Mouse (Mus musculus): ENCODE measurements around the gene Fcamr. TPM values are rescaled to one million over a fixed set of nuclear protein-coding genes. Genes with fewer than 3 reads are reported as not detected.

The Fcamr gene
- polyA plus RNA-seq, 1 experiment from 2014 or later, result 0.18 TPM

- ATAC-seq, result no peak
- H3K9me3 ChIP-seq, result no peaks in the 10 kb centered on the region
Observed at GRCm38 (mm10) chr1:130779867-130780266, 20.8 kb upstream of the Fcamr start.

GRCm38 (mm10) chr1:130784054-130784453 is 16.6 kb upstream of the Fcamr start:
- Histone ChIP-seq H3K4me3 (replicated peaks) (no peak overlapping the region), H3K9ac (no peak overlapping the region), H3K27ac (no peak overlapping the region), H3K9me3 (no peaks in the 10 kb centered on the region), H3K4me1 (replicated peaks) (no peaks in the 10 kb centered on the region), H3K27me3 (replicated peaks) (no peaks in the 10 kb centered on the region), H3K4me2 (replicated peaks) (no peak overlapping the region), H3K36me3 (no peaks in the 10 kb centered on the region)
- WGBS, result 13% methylated on average over 4 of the region's 4 CpGs
- ATAC-seq, result 0 out of 2 replicates have a peak, but pooled peaks have one; percentile 44

More at GRCm38 (mm10) chr1:130779867-130780266, 20.8 kb upstream of the Fcamr start:
- WGBS, result 83% methylated on average over 3 of the region's 3 CpGs
- H3K4me1 ChIP-seq (replicated peaks), result no peaks in the 10 kb centered on the region
- no peaks in the 10 kb centered on the region for H3K27me3 ChIP-seq (replicated peaks)
- no peaks in the 10 kb centered on the region for H3K36me3 ChIP-seq
- H3K4me2 ChIP-seq (replicated peaks), result no peak overlapping the region
- H3K27ac ChIP-seq, result no peak overlapping the region
- no peak overlapping the region for H3K9ac ChIP-seq
- no peak overlapping the region for H3K4me3 ChIP-seq (replicated peaks)

GRCm38 (mm10) chr1:130787001-130787400 is 13.7 kb upstream of the Fcamr start:
- no peaks in the 10 kb centered on the region for H3K27me3 ChIP-seq (replicated peaks)
- no peaks in the 10 kb centered on the region for H3K4me1 ChIP-seq (replicated peaks)
- WGBS, result 48% methylated on average over 4 of the region's 4 CpGs
- H3K9me3 ChIP-seq, result no peaks in the 10 kb centered on the region
- peak; percentile 79 for ATAC-seq
- H3K4me3 ChIP-seq (replicated peaks), result no peak overlapping the region
- H3K36me3 ChIP-seq, result no peaks in the 10 kb centered on the region
- no peak overlapping the region for H3K4me2 ChIP-seq (replicated peaks)
- H3K9ac ChIP-seq, result no peak overlapping the region
- no peak overlapping the region for H3K27ac ChIP-seq

- Histone ChIP-seq H3K9ac (no peak overlapping the region), H3K4me3 (replicated peaks) (no peak overlapping the region), H3K4me2 (replicated peaks) (no peak overlapping the region), H3K27ac (no peak overlapping the region), H3K27me3 (replicated peaks) (no peaks in the 10 kb centered on the region), H3K4me1 (replicated peaks) (no peaks in the 10 kb centered on the region), H3K36me3 (no peaks in the 10 kb centered on the region), H3K9me3 (no peaks in the 10 kb centered on the region)
- peak; percentile 42 for ATAC-seq
- WGBS, result 80% methylated on average over 3 of the region's 3 CpGs
Observed at GRCm38 (mm10) chr1:130789512-130790451, 10.9 kb upstream of the Fcamr start.

- Histone ChIP-seq H3K4me3 (replicated peaks) (no peak overlapping the region), H3K9ac (no peak overlapping the region), H3K4me2 (replicated peaks) (no peak overlapping the region), H3K4me1 (replicated peaks) (peaks cover 3% of the 10 kb centered on the region; the same call in 1 of the 2 replicates), H3K27me3 (replicated peaks) (no peaks in the 10 kb centered on the region), H3K9me3 (no peaks in the 10 kb centered on the region), H3K36me3 (no peaks in the 10 kb centered on the region), H3K27ac (no peak overlapping the region)
- 82% methylated on average over 2 of the region's 2 CpGs for WGBS
- ATAC-seq, result no peak
Observed at GRCm38 (mm10) chr1:130795331-130795730, 5.4 kb upstream of the Fcamr start.

GRCm38 (mm10) chr1:130796967-130797684 is 3.6 kb upstream of the Fcamr start:
- Histone ChIP-seq H3K4me2 (replicated peaks) (no peak overlapping the region), H3K9ac (no peak overlapping the region), H3K4me1 (replicated peaks) (peaks cover 3% of the 10 kb centered on the region; the same call in 1 of the 2 replicates), H3K9me3 (no peaks in the 10 kb centered on the region), H3K27ac (no peak overlapping the region), H3K27me3 (replicated peaks) (no peaks in the 10 kb centered on the region), H3K4me3 (replicated peaks) (no peak overlapping the region), H3K36me3 (no peaks in the 10 kb centered on the region)
- WGBS, result 80% methylated on average over 8 of the region's 8 CpGs
- peak; percentile 16; the same call in 1 of the 2 replicates for ATAC-seq

GRCm38 (mm10) chr1:130798037-130798436 is 2.7 kb upstream of the Fcamr start:
- peak; percentile 84 for ATAC-seq
- H3K9me3 ChIP-seq, result no peaks in the 10 kb centered on the region
- H3K27me3 ChIP-seq (replicated peaks), result no peaks in the 10 kb centered on the region
- H3K4me2 ChIP-seq (replicated peaks), result 0 out of 2 replicates have a peak overlapping the region, but pooled peaks have one; percentile 9
- peaks cover 3% of the 10 kb centered on the region; the same call in 1 of the 2 replicates for H3K4me1 ChIP-seq (replicated peaks)
- H3K4me3 ChIP-seq (replicated peaks), result no peak overlapping the region
- no peak overlapping the region for H3K9ac ChIP-seq
- H3K36me3 ChIP-seq, result no peaks in the 10 kb centered on the region
- peak overlapping the region; percentile 77 for H3K27ac ChIP-seq
- 42% methylated on average over 6 of the region's 6 CpGs for WGBS

- ATAC-seq, result peak; percentile 88
- no peak overlapping the region for H3K4me3 ChIP-seq (replicated peaks)
- 41% methylated on average over 3 of the region's 3 CpGs for WGBS
Observed at GRCm38 (mm10) chr1:130798551-130798950, 2.2 kb upstream of the Fcamr start.

GRCm38 (mm10) chr1:130799399-130799798 is 1.3 kb upstream of the Fcamr start:
- Histone ChIP-seq H3K4me3 (replicated peaks) (no peak overlapping the region), H3K27ac (no peak overlapping the region), H3K9ac (no peak overlapping the region), H3K36me3 (no peaks in the 10 kb centered on the region), H3K4me2 (replicated peaks) (no peak overlapping the region), H3K4me1 (replicated peaks) (peaks cover 3% of the 10 kb centered on the region; the same call in 1 of the 2 replicates), H3K27me3 (replicated peaks) (no peaks in the 10 kb centered on the region), H3K9me3 (no peaks in the 10 kb centered on the region)
- 92% methylated on average over 2 of the region's 2 CpGs for WGBS
- ATAC-seq, result no peak

More at GRCm38 (mm10) chr1:130798551-130798950, 2.2 kb upstream of the Fcamr start:
- Histone ChIP-seq H3K27me3 (replicated peaks) (no peaks in the 10 kb centered on the region), H3K4me1 (replicated peaks) (peaks cover 3% of the 10 kb centered on the region; the same call in 1 of the 2 replicates), H3K27ac (peak overlapping the region; percentile 77), H3K9ac (no peak overlapping the region), H3K4me2 (replicated peaks) (0 out of 2 replicates have a peak overlapping the region, but pooled peaks have one; percentile 9), H3K9me3 (no peaks in the 10 kb centered on the region), H3K36me3 (no peaks in the 10 kb centered on the region)

- H3K9ac ChIP-seq, result no peak overlapping the region
- peaks cover 3% of the 10 kb centered on the region; the same call in 1 of the 2 replicates for H3K4me1 ChIP-seq (replicated peaks)
- no peak overlapping the region for H3K4me3 ChIP-seq (replicated peaks)
- H3K27ac ChIP-seq, result no peak overlapping the region
- no peaks in the 10 kb centered on the region for H3K9me3 ChIP-seq
- H3K27me3 ChIP-seq (replicated peaks), result no peaks in the 10 kb centered on the region
- no peaks in the 10 kb centered on the region for H3K36me3 ChIP-seq
- ATAC-seq, result no peak
- H3K4me2 ChIP-seq (replicated peaks), result no peak overlapping the region
- 87% methylated on average over 2 of the region's 2 CpGs for WGBS
Observed at GRCm38 (mm10) chr1:130801511-130801910, 809 bp downstream of the Fcamr start.

GRCm38 (mm10) chr1:130802976-130803375 is 2.3 kb downstream of the Fcamr start:
- Histone ChIP-seq H3K4me2 (replicated peaks) (no peak overlapping the region), H3K27ac (no peak overlapping the region), H3K36me3 (no peaks in the 10 kb centered on the region), H3K4me3 (replicated peaks) (no peak overlapping the region), H3K9ac (no peak overlapping the region), H3K4me1 (replicated peaks) (no peaks in the 10 kb centered on the region), H3K9me3 (no peaks in the 10 kb centered on the region), H3K27me3 (replicated peaks) (no peaks in the 10 kb centered on the region)
- WGBS, result 54% methylated on average over 6 of the region's 6 CpGs
- ATAC-seq, result no peak

GRCm38 (mm10) chr1:130804279-130804678 is 3.6 kb downstream of the Fcamr start:
- no peaks in the 10 kb centered on the region for H3K9me3 ChIP-seq
- H3K27me3 ChIP-seq (replicated peaks), result no peaks in the 10 kb centered on the region
- H3K4me2 ChIP-seq (replicated peaks), result no peak overlapping the region
- WGBS, result 59% methylated on average over 6 of the region's 6 CpGs
- no peaks in the 10 kb centered on the region for H3K4me1 ChIP-seq (replicated peaks)
- no peak overlapping the region for H3K4me3 ChIP-seq (replicated peaks)
- ATAC-seq, result no peak
- H3K36me3 ChIP-seq, result no peaks in the 10 kb centered on the region
- H3K9ac ChIP-seq, result no peak overlapping the region
- H3K27ac ChIP-seq, result no peak overlapping the region

All from intestine, embryonic 15.5 days (tissue).